Mouse (Mus musculus) embryonic facial prominence, embryonic 14.5 days (tissue): ENCODE results near the gene Mmp10. TPM values are rescaled to one million over a fixed set of nuclear protein-coding genes. Genes with fewer than 3 reads are reported as not detected.

Experiments
- ATAC-seq: fragments of 200-750 bp; cut with Nextera tagmentation; 2 replicates; pipeline ENCODE4 v1.8.0; 2017; ENCODE audit warnings: low read depth, moderate number of reproducible peaks, moderate TSS enrichment
- DNase-seq: peaks from one replicate; pipeline ENCODE4 v3.0.0-alpha.2; 2015; ENCODE audit warnings: low spot score
- H3K27ac ChIP-seq: fragments of 300-500 bp; sonication (generic); replicated peaks from 2 replicates; pipeline ENCODE4 v1.5.1; 2014; ENCODE audit warnings: low read depth, mild to moderate bottlenecking, low read length, moderate library complexity
- H3K27me3 ChIP-seq: fragments of 300-500 bp; sonication (generic); replicated peaks from 2 replicates; pipeline ENCODE4 v1.6.1; 2014; ENCODE audit warnings: low read length; ENCODE audit not compliant: control insufficient read depth, insufficient read depth
- H3K36me3 ChIP-seq: fragments of 300-500 bp; sonication (generic); 2 replicates; pipeline ENCODE4 v1.6.1; 2014; ENCODE audit warnings: low read length, mixed read lengths; ENCODE audit not compliant: control insufficient read depth, insufficient read depth
- H3K4me1 ChIP-seq: fragments of 300-500 bp; sonication (generic); 2 replicates; pipeline ENCODE4 v1.6.1; 2014; ENCODE audit warnings: antibody characterized with exemption, low read length; ENCODE audit not compliant: control insufficient read depth, insufficient read depth
- H3K4me2 ChIP-seq: fragments of 300-500 bp; sonication (generic); 2 replicates; pipeline ENCODE4 v1.6.1; 2014; ENCODE audit warnings: low read depth, mild to moderate bottlenecking, low read length, moderate library complexity, mixed read lengths
- H3K4me3 ChIP-seq: fragments of 300-500 bp; sonication (generic); 2 replicates; pipeline ENCODE4 v1.5.1; 2014; ENCODE audit warnings: low read depth, mild to moderate bottlenecking, low read length
- H3K9ac ChIP-seq: fragments of 300-500 bp; sonication (generic); 2 replicates; pipeline ENCODE4 v1.6.1; 2014; ENCODE audit warnings: low read depth, mild to moderate bottlenecking, low read length, moderate library complexity, mixed read lengths
- H3K9me3 ChIP-seq: fragments of 300-500 bp; sonication (generic); 2 replicates; pipeline ENCODE4 v1.6.1; 2016; ENCODE audit warnings: low read length; ENCODE audit not compliant: control insufficient read depth
- WGBS: fragments of 180-500 bp; shearing (Covaris S2); extraction: QIAGEN DNeasy Blood & Tissue Kit; methylation state at CpG from one replicate; pipeline ENCODE4 v1.1.7; 2014; 5-methylcytosine and 5-hydroxymethylcytosine counted together
- polyA plus RNA-seq: library from polyadenylated mRNA; unstranded; fragments of >200 nt; fragmentation: Nextera tagmentation; extraction: Ambion mirVana; gene quantifications from 2 replicates; pipeline ENCODE4 v1.2.1, GENCODE M21; 2014

Gene Mmp10
- polyA plus RNA-seq, 1 experiment from 2014 or later: not detected

DNA sequence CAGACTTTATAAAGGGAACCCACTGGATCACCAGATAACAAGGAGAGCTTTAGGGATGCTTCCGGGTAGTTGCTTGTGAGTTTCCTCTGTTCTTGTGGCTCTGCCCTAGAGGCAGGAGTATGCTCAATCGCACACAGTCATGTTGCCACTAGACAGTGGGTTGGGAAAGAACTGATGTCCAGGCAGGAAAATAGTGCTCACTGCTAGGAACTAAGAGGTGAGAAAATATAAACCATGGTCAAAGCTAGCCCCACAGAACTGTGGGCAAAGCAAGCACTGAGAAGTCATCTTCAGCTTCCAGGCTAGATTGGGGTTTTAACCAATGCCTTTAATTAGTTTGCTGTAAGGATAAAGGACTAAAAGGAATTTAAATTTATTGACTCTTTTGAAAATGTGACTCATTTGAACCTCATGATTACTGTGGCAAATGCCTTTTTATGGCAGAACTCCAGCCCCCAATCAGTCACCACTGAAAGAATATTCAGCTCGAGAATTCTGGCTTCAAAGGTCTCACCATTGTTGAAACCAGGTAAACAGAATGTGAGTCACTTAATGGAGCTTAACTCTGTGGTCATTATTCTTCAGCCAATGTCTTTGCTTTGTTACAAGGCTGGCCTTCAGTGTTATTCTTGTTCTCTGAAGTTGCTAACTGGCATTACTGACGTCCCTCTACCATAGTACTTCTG, 24.2 kb downstream of the Mmp10 start:
- H3K9me3 ChIP-seq: no peaks in the 10 kb centered on the region
- no peak overlapping the region for H3K4me3 ChIP-seq
- ATAC-seq: no peak
- H3K9ac ChIP-seq: no peak overlapping the region
- 68% methylated on average over 4 of the region's 4 CpGs for WGBS
- no peaks in the 10 kb centered on the region for H3K27me3 ChIP-seq
- H3K36me3 ChIP-seq: no peaks in the 10 kb centered on the region
- DNase-seq: no peak
- H3K4me2 ChIP-seq: no peak overlapping the region
- no peaks in the 10 kb centered on the region for H3K4me1 ChIP-seq
- H3K27ac ChIP-seq: no peak overlapping the region

DNA sequence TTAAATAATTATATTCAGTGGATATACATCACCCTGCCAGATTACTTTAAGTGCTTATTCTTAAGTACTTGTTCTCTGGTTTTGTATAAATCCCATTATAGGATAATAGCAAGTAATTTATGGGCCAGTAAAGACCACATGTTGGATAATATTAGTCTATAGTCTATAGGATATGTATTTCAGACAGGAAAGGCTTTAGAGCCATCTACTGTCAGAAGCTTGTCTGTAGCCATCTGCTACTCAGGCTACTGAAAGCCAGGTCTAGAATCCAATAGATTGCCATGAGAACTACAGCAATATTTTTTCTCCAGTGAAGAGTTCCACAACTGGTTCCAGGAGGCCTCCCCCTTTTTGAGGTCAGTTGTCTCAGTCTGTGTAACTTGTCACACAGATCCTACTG, 40.6 kb downstream of the Mmp10 start:
- no peaks in the 10 kb centered on the region for H3K4me1 ChIP-seq
- H3K36me3 ChIP-seq: no peaks in the 10 kb centered on the region
- no peak overlapping the region for H3K4me3 ChIP-seq
- H3K9me3 ChIP-seq: no peaks in the 10 kb centered on the region
- no peak overlapping the region for H3K27ac ChIP-seq
- no peak overlapping the region for H3K4me2 ChIP-seq
- ATAC-seq: no peak
- H3K9ac ChIP-seq: no peak overlapping the region
- DNase-seq: no peak
- no peaks in the 10 kb centered on the region for H3K27me3 ChIP-seq

DNA sequence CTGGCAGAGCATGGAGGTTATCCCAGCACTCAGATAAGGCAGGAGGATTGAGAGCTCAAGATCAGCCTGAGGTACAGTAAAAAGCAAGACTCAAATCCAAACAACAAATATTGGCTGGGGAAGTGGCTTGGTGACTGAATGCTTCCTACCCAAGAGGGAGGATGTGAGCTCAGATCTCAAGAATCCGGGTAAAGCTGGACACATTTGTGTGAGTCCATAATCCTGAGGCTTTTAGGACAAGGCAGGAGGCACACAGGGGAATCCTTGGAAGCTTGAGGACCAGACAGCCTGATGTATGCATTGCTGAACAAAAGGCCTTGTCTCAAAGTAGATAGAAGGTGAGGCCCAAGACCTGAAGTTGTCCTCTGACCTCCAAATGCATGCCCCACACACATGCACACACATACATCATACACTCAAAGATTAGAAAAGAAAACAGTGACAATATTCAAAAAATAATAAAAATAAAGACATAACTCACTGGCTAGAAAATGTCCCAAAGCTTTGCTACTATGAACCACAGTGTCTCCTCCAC, 42.8 kb downstream of the Mmp10 start:
- no peak for ATAC-seq
- DNase-seq: no peak
- H3K27ac ChIP-seq: no peak overlapping the region

DNA sequence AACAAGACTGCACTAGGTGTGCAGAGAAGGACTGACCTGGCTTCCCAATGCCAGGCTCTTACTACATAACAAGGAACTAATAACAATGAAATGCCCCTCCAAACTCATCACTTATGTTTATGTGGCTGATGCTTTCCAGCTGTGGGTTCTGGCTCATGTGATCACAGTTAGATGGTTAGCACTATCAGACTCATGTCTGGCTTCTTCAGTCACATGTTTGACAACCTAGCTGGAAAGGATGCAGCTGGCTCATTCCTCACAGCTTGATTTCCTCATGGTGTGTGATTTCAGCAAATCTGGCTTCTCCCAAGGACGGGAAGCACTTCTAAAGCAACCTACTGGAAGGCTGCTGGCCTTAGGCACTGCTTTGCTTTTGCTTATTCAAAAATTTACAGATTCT, 43.3 kb downstream of the Mmp10 start:
- DNase-seq (peak; percentile 50), ATAC-seq (no peak)
- no peaks in the 10 kb centered on the region for H3K4me1 ChIP-seq
- H3K9ac ChIP-seq: no peak overlapping the region
- H3K4me3 ChIP-seq: no peak overlapping the region
- H3K27ac ChIP-seq: no peak overlapping the region
- no peaks in the 10 kb centered on the region for H3K27me3 ChIP-seq
- H3K36me3 ChIP-seq: no peaks in the 10 kb centered on the region
- WGBS: 26% methylated on average over 1 of the region's 1 CpGs
- no peaks in the 10 kb centered on the region for H3K9me3 ChIP-seq
- no peak overlapping the region for H3K4me2 ChIP-seq

More for the DNA sequence above, 42.8 kb downstream of the Mmp10 start:
- Histone ChIP-seq H3K9me3 (no peaks in the 10 kb centered on the region), H3K36me3 (no peaks in the 10 kb centered on the region), H3K4me3 (no peak overlapping the region), H3K4me2 (no peak overlapping the region), H3K9ac (no peak overlapping the region), H3K4me1 (no peaks in the 10 kb centered on the region), H3K27me3 (no peaks in the 10 kb centered on the region)
- 47% methylated on average over 1 of the region's 1 CpGs for WGBS

DNA sequence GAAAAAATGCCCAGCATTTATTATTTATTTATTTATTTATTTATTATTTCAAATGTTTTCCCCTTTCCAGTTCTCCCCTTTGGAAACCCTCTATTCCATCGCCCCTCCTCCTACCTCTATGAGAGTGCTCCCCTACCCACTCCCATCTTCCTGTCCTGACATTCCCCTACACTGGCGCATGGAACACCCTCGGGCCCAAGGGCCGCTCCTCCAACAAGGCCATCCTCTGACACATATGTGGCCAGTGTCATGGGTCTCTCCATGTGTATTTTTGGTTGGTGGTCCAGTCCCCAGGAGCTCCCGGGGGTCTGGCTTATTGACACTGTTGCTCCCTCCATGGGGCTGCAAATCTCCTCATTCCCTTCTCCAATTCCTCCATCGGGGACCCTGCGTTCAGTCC, 43.8 kb downstream of the Mmp10 start:
- ATAC-seq (no peak), DNase-seq (no peak)
- no peak overlapping the region for H3K27ac ChIP-seq
- no peaks in the 10 kb centered on the region for H3K9me3 ChIP-seq
- 82% methylated on average over 7 of the region's 7 CpGs for WGBS
- no peaks in the 10 kb centered on the region for H3K36me3 ChIP-seq
- H3K4me3 ChIP-seq: no peak overlapping the region
- no peaks in the 10 kb centered on the region for H3K27me3 ChIP-seq
- H3K4me1 ChIP-seq: no peaks in the 10 kb centered on the region
- no peak overlapping the region for H3K4me2 ChIP-seq
- no peak overlapping the region for H3K9ac ChIP-seq

DNA sequence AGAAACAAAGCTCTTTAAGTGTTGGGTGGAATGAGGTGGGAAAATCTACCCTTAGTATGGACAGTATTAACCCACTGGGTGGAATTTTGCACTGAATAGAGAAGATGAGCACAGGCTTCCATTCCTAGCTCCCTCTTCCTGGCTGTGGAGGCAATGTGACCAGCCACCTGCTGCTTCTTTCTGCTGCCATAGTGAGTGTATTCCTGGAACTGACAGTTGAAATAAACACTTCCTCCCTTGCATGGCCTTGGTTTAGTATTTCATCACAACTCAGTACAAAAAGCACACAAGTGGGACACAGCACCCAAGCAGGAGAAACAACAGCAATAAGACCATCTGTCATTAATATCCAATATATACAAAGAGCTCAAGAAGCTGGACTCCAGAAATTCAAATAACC, 49.8 kb downstream of the Mmp10 start:
- Histone ChIP-seq H3K9me3 (no peaks in the 10 kb centered on the region), H3K4me2 (no peak overlapping the region), H3K4me1 (no peaks in the 10 kb centered on the region), H3K36me3 (no peaks in the 10 kb centered on the region), H3K4me3 (no peak overlapping the region), H3K9ac (no peak overlapping the region), H3K27ac (no peak overlapping the region), H3K27me3 (no peaks in the 10 kb centered on the region)
- ATAC-seq (no peak), DNase-seq (no peak)

DNA sequence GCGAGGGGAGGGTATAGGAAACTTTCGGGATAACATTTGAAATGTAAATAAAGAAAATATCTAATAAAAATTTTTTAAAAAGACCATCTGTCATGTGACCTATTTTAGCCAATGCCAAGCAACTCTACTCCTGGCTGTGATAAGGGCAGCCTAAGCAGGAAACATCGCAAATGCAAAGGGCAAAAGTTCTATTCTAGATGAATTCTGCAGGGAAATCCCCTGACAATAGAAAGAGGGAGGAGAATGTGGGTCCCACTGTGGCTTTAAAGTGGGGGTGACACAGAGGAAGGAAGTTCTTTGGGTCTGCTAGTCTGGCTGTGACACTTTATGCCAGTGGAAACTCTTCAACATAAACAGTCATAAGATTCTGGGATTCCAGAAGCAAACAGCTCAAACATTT, 51.4 kb downstream of the Mmp10 start:
- Histone ChIP-seq H3K36me3 (no peaks in the 10 kb centered on the region), H3K4me1 (no peaks in the 10 kb centered on the region), H3K27ac (no peak overlapping the region), H3K27me3 (no peaks in the 10 kb centered on the region), H3K4me2 (no peak overlapping the region), H3K9ac (no peak overlapping the region), H3K9me3 (no peaks in the 10 kb centered on the region), H3K4me3 (no peak overlapping the region)
- DNase-seq (no peak), ATAC-seq (no peak)
- 86% methylated on average over 3 of the region's 3 CpGs for WGBS

DNA sequence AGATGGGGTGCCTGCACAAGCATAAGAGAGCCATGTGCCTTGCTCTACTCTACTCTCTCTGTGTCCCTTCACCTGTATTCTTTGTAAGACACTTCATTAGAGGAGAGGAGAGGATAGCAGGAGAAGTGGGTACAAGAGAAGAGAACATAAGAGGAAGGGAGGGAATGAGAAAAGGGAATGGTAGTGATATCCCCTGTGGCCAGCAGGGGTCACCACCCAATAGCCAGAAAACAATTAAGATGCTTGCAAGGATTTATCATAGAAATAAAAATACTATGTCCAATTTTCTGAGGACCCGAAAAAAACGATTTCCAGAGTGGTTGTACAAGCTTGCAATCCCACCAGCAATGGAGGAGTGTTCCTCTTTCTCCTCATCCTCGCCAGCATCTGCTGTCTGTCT, 52.2 kb downstream of the Mmp10 start:
- H3K4me2 ChIP-seq: no peak overlapping the region
- ATAC-seq (no peak), DNase-seq (no peak)
- H3K27ac ChIP-seq: no peak overlapping the region
- no peaks in the 10 kb centered on the region for H3K4me1 ChIP-seq
- H3K27me3 ChIP-seq: no peaks in the 10 kb centered on the region
- no peaks in the 10 kb centered on the region for H3K9me3 ChIP-seq
- H3K9ac ChIP-seq: no peak overlapping the region
- H3K4me3 ChIP-seq: no peak overlapping the region
- no peaks in the 10 kb centered on the region for H3K36me3 ChIP-seq
- 33% methylated on average over 3 of the region's 3 CpGs for WGBS
